Mouse (Mus musculus) neural tube, embryonic 12.5 days (tissue): Measurements from ENCODE around the gene Tmem116. TPM values are rescaled to one million over a fixed set of nuclear protein-coding genes. Genes with fewer than 3 reads are reported as not detected.

Experiments
- ATAC-seq: fragments of 200-750 bp; cut with Nextera tagmentation; 2 replicates; pipeline ENCODE4 v1.8.0; 2017; ENCODE audit warnings: low read depth, mild to moderate bottlenecking, moderate TSS enrichment, moderate library complexity; ENCODE audit not compliant: low FRiP score
- H3K27ac ChIP-seq: fragments of 300-500 bp; sonication (generic); 2 replicates; pipeline ENCODE4 v1.5.1; 2016
- H3K27me3 ChIP-seq: fragments of 300-500 bp; sonication (generic); replicated peaks from 2 replicates; pipeline ENCODE4 v1.6.1; 2016; ENCODE audit warnings: mild to moderate bottlenecking
- H3K36me3 ChIP-seq: fragments of 300-500 bp; sonication (generic); 2 replicates; pipeline ENCODE4 v1.6.1; 2016; ENCODE audit warnings: mild to moderate bottlenecking
- H3K4me1 ChIP-seq: fragments of 300-500 bp; sonication (generic); 2 replicates; pipeline ENCODE4 v1.6.1; 2016
- H3K4me2 ChIP-seq: fragments of 300-500 bp; sonication (generic); replicated peaks from 2 replicates; pipeline ENCODE4 v1.6.1; 2016; ENCODE audit warnings: mild to moderate bottlenecking
- H3K4me3 ChIP-seq: fragments of 300-500 bp; sonication (generic); 2 replicates; pipeline ENCODE4 v1.5.1; 2016
- H3K9ac ChIP-seq: fragments of 300-500 bp; sonication (generic); 2 replicates; pipeline ENCODE4 v1.6.1; 2016; ENCODE audit warnings: mild to moderate bottlenecking
- H3K9me3 ChIP-seq: fragments of 300-500 bp; sonication (generic); 2 replicates; pipeline ENCODE4 v1.6.1; 2016; ENCODE audit warnings: mild to moderate bottlenecking
- WGBS: fragments of 180-500 bp; shearing (Covaris S2); methylation state at CpG from one replicate; pipeline ENCODE4 v1.1.7; 2016; 5-methylcytosine and 5-hydroxymethylcytosine counted together
- polyA plus RNA-seq: library from polyadenylated mRNA; unstranded; fragments of >200 nt; fragmentation: Nextera tagmentation; extraction: Ambion mirVana; gene quantifications from 2 replicates; pipeline ENCODE4 v1.2.1, GENCODE M21; 2016

The Tmem116 gene
- polyA plus RNA-seq, 1 experiment from 2014 or later: 1.7 TPM

- no peaks in the 10 kb centered on the region for H3K9me3 ChIP-seq
- H3K27me3 ChIP-seq: no peaks in the 10 kb centered on the region
- peak within 1 kb of the TSS; percentile 99 for H3K4me3 ChIP-seq
- H3K4me1 ChIP-seq: peaks cover 23% of the 10 kb centered on the region
- peak within 1 kb of the TSS; percentile 93 for H3K27ac ChIP-seq
- peak within 1 kb of the TSS; percentile 98 for H3K9ac ChIP-seq
- peak within 1 kb of the TSS; percentile 91 for H3K4me2 ChIP-seq
- 2% methylated on average over 55 of the region's 55 CpGs for WGBS
- ATAC-seq: peak; percentile 95
- H3K36me3 ChIP-seq: no peaks in the 10 kb centered on the region
Measured at GRCm38 (mm10) chr5:121545793-121546529, 94.3 kb downstream of the Tmem116 start, which contains the start of gene Mapkapk5. Gene Mapkapk5, minus strand, starts transcription at chr5:121545905.

DNA sequence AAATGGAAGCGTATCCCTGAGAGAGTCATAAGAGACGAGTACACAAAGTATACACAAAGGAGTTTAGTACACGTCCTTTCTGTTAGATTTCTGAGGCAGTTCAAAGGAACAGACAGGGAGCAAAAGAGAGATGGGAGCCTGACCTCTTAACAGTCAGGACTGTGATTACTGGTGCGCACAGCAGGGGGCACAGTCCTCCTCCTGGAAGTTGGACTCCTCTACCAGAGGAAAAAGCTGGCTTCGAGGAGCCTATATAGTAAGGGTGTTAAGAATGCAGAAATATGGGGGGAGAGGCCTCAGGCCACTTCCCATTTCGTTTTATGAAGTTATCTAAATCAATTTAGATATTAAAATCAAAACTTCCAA is 94.8 kb downstream of the Tmem116 start:
- ATAC-seq: peak; percentile 42; the same call in 1 of the 2 replicates
- Histone ChIP-seq H3K36me3 (no peaks in the 10 kb centered on the region), H3K9ac (peak overlapping the region; percentile 98), H3K4me2 (peak overlapping the region; percentile 91), H3K4me3 (peak overlapping the region; percentile 99), H3K4me1 (peaks cover 23% of the 10 kb centered on the region), H3K9me3 (no peaks in the 10 kb centered on the region), H3K27ac (no peak overlapping the region), H3K27me3 (no peaks in the 10 kb centered on the region)
- 37% methylated on average over 6 of the region's 6 CpGs for WGBS

DNA sequence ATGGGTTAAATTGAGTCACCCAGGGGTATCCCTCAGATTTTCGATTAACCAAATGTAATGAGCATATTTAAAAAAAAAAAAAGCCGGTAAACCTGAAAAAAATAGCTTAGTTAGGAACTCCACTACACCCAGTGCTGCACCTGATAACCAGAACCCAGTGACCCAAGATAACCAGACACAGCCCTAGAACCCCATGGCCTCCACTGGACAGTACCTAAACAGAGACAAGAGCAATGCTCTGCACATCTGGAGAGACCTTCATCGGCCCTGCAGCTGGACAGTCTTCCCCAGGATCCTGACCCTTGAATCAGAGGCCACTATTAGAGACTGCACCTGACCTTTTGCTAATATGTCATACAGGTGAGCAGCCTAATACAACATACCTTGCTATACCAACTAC is 95.4 kb downstream of the Tmem116 start:
- no peak overlapping the region for H3K9ac ChIP-seq
- no peak overlapping the region for H3K4me2 ChIP-seq
- peaks cover 23% of the 10 kb centered on the region for H3K4me1 ChIP-seq
- ATAC-seq: no peak
- no peak overlapping the region for H3K27ac ChIP-seq
- H3K27me3 ChIP-seq: no peaks in the 10 kb centered on the region
- H3K36me3 ChIP-seq: no peaks in the 10 kb centered on the region
- no peaks in the 10 kb centered on the region for H3K9me3 ChIP-seq
- H3K4me3 ChIP-seq: no peak overlapping the region
- 97% methylated on average over 3 of the region's 3 CpGs for WGBS

DNA sequence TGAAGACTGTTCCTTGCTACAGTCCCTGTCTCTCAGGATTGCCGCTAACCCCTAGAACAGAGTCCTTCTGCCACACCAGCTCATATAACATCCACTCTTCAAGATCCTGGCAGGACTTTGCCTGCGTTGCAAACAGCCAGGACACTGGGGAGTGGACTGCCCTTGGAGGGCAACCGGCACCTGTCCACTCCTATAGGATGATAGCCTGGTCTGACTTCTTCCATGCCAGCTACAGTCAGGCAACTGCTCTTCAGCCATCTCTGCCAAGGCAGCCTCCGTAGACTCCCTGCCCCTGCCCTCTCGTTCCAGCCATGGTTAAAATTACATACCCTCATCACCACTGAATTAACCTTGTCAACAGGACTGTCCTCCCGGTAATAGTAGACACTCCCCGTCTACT is 97.5 kb downstream of the Tmem116 start:
- Histone ChIP-seq H3K36me3 (no peaks in the 10 kb centered on the region), H3K4me2 (no peak overlapping the region), H3K4me1 (peaks cover 10% of the 10 kb centered on the region), H3K27me3 (no peaks in the 10 kb centered on the region), H3K9ac (no peak overlapping the region), H3K27ac (no peak overlapping the region), H3K4me3 (no peak overlapping the region), H3K9me3 (no peaks in the 10 kb centered on the region)
- 89% methylated on average over 7 of the region's 7 CpGs for WGBS
- no peak for ATAC-seq

DNA sequence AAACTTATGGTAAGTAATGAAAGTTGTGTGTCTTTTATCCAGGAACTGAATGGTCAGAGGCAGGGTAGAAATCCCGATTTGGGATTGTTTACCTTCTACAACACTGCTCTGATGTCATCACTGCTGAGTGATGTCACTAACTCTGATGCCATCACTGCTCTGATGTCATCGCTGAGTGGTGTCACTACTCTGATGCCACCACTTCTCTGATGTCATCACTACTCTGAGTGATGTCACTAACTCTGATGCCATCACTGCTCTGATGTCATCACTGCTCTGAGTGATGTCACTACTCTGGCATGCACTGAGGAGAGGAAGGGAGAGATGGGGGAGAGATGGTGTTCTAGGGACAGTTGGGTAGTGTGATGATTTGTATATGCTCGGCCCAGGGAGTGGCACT is 110.7 kb downstream of the Tmem116 start:
- H3K9me3 ChIP-seq: no peaks in the 10 kb centered on the region
- no peak overlapping the region for H3K9ac ChIP-seq
- H3K27ac ChIP-seq: no peak overlapping the region
- H3K36me3 ChIP-seq: no peaks in the 10 kb centered on the region
- ATAC-seq: no peak
- no peak overlapping the region for H3K4me3 ChIP-seq
- 93% methylated on average over 3 of the region's 3 CpGs for WGBS
- no peak overlapping the region for H3K4me2 ChIP-seq
- no peaks in the 10 kb centered on the region for H3K4me1 ChIP-seq
- no peaks in the 10 kb centered on the region for H3K27me3 ChIP-seq

DNA sequence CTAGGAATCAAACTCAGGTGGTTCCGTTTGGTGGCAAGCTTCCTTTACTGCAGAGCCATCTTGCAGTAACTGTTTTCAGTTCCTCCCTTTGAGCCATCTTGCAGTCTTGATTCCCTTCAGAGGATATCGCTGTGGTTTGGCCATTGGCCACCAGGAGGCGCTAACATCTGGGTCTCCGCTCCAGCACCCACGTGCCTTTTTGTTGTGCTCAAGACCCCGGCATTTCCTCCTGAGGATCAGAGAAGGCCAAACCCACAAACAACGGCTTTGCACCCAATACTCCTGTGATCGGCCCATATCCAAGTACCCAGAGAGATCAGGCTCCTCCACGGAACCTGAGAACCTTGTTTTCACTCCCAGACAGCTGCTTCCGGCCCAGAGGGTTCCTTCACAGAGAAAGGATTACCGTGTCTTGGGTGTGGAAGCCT is 112.8 kb downstream of the Tmem116 start:
- Histone ChIP-seq H3K27me3 (no peaks in the 10 kb centered on the region), H3K9me3 (no peaks in the 10 kb centered on the region), H3K4me1 (no peaks in the 10 kb centered on the region), H3K36me3 (no peaks in the 10 kb centered on the region), H3K4me2 (peak overlapping the region; percentile 18; the same call in 1 of the 2 replicates), H3K9ac (no peak overlapping the region), H3K4me3 (no peak overlapping the region), H3K27ac (no peak overlapping the region)
- peak; percentile 48; the same call in 1 of the 2 replicates for ATAC-seq
- WGBS: 19% methylated on average over 11 of the region's 11 CpGs

DNA sequence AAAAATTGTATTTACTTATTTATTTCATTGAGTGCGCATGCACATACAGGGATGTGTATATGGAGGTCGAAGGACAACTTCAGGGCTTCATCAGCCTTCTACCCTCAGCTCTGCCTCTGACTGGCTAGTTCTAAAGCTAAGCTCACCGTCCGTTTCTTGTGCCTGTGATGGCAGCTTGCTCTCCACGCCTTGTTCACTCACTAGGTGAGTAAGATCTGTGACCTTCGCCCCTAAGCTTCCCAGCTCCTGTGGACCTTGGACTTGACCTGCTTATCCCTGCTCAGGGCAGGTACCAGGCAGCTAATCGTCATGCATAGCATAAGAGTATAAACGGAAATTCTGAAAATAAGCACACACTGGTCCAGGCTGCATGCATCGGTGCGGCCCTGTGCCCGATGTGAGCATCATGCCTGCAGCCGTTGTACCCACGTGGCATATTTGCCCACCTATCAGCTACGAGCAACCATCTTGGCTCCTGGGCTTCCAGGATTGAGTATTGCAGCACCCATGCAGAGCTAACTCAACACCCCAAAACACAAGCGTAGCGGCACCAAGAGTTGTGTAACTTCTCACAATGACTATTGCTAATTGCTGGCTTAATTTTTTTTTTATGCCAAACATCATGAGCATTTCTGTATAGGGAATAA is 114.5 kb downstream of the Tmem116 start:
- H3K4me2 ChIP-seq: no peak overlapping the region
- no peak overlapping the region for H3K27ac ChIP-seq
- no peak overlapping the region for H3K9ac ChIP-seq
- ATAC-seq: no peak
- WGBS: 91% methylated on average over 16 of the region's 16 CpGs
- no peak overlapping the region for H3K4me3 ChIP-seq
- no peaks in the 10 kb centered on the region for H3K4me1 ChIP-seq
- no peaks in the 10 kb centered on the region for H3K9me3 ChIP-seq
- H3K27me3 ChIP-seq: no peaks in the 10 kb centered on the region
- H3K36me3 ChIP-seq: peaks cover 10% of the 10 kb centered on the region; the same call in 1 of the 2 replicates

DNA sequence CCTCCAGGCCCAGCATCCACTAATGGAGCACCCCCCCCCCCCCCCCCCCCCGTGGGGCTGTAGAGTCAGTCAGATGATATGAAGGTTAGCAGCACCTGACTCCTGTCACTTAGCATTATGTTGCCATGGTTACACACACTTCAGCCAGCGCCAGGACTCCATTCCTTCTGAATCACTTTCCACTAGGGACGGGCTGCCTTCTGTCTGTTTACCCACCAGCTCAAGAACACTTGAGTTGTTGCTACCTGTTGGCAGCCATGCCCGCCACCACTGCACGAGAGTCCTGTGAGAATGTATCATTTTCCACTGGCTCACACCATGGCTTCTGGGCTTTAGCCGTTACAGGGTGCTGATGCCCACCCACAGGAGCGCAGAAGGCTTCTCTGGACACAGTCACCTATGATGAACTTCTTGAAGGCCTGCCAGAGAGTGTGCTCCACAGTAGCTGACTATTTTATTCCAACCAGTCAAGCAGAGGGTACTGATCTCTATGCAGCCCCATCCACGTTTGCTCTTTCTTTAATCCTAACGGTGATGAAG is 118.3 kb downstream of the Tmem116 start:
- Histone ChIP-seq H3K9ac (no peak overlapping the region), H3K36me3 (peaks cover 21% of the 10 kb centered on the region; the same call in 1 of the 2 replicates), H3K4me3 (no peak overlapping the region), H3K4me2 (no peak overlapping the region), H3K4me1 (no peaks in the 10 kb centered on the region), H3K27me3 (no peaks in the 10 kb centered on the region), H3K27ac (no peak overlapping the region), H3K9me3 (no peaks in the 10 kb centered on the region)
- ATAC-seq: no peak
- whole genome bisulfite sequencing: 83% methylated on average over 8 of the region's 9 CpGs

- no peak for ATAC-seq
- Histone ChIP-seq H3K4me3 (no peak overlapping the region), H3K4me1 (no peaks in the 10 kb centered on the region), H3K27ac (no peak overlapping the region), H3K9me3 (no peaks in the 10 kb centered on the region), H3K9ac (no peak overlapping the region), H3K4me2 (no peak overlapping the region), H3K27me3 (no peaks in the 10 kb centered on the region), H3K36me3 (peaks cover 21% of the 10 kb centered on the region; the same call in 1 of the 2 replicates)
- WGBS: 77% methylated on average over 1 of the region's 1 CpGs
Measured at GRCm38 (mm10) chr5:121570787-121571186, 119.1 kb downstream of the Tmem116 start.

Other genes starting within 250 kb of the Tmem116 start
- 452 and 465 TPM in 2 replicates for gene Rpl6, start 247.4 kb upstream of the Tmem116 start, polyA plus RNA-seq
- 15.4 and 16.5 TPM in 2 replicates for gene Hectd4, start 231.7 kb upstream of the Tmem116 start, polyA plus RNA-seq
- gene Trafd1, start 66.3 kb upstream of the Tmem116 start, polyA plus RNA-seq: 116 and 119 TPM in 2 replicates
- gene Naa25, start 54.0 kb upstream of the Tmem116 start, polyA plus RNA-seq: 49.9 TPM in 2 replicates
- 132 and 136 TPM in 2 replicates for gene Erp29, start 613 bp downstream of the Tmem116 start, polyA plus RNA-seq
- 0.15 TPM in 1 of 2 replicates, not detected in the other for gene Adam1b, start 51.5 kb downstream of the Tmem116 start, polyA plus RNA-seq
- 2.9 and 3.0 TPM in 2 replicates for gene Adam1a, start 93.6 kb downstream of the Tmem116 start, polyA plus RNA-seq
- gene Gm42878, start 93.6 kb downstream of the Tmem116 start, polyA plus RNA-seq: not detected in 2 replicates
- 64.0 and 69.6 TPM in 2 replicates for gene Mapkapk5, start 94.0 kb downstream of the Tmem116 start, polyA plus RNA-seq
- gene Aldh2, start 141.9 kb downstream of the Tmem116 start, polyA plus RNA-seq: 122 and 130 TPM in 2 replicates
- gene Acad12, start 167.0 kb downstream of the Tmem116 start, polyA plus RNA-seq: 1.2 and 1.5 TPM in 2 replicates
- 1.7 and 2.0 TPM in 2 replicates for gene Acad10, start 208.6 kb downstream of the Tmem116 start, polyA plus RNA-seq
- gene Brap, start 208.7 kb downstream of the Tmem116 start, polyA plus RNA-seq: 52.9 and 55.4 TPM in 2 replicates